Mouse (Mus musculus) ovary, adult 2 months (tissue): ENCODE measurements around the gene Gm10358. TPM values are rescaled to one million over a fixed set of nuclear protein-coding genes. Genes with fewer than 3 reads are reported as not detected.

Experiments
- polyA plus RNA-seq: library from polyadenylated mRNA; depleted of rRNA; stranded (reverse); fragments of >200 nt; gene quantifications from 2 replicates; pipeline ENCODE4 v1.2.3, GENCODE M21; 2012; rRNA removed

Gm10358 gene
- polyA plus RNA-seq = not detected in 2 replicates

GRCm38 (mm10) chr8:75406489-75406888 is at the start of gene Gm10358:
Gene Gm10358 (minus strand): TSS chr8:75406589.

GRCm38 (mm10) chr8:75448394-75448793 is 42.0 kb upstream of the Gm10358 start, which contains the start of gene Iqcm:
Gene Iqcm (plus strand): TSS chr8:75448694.

Other genes with a start within 250 kb of the Gm10358 start
- gene Rasd2, start 192.6 kb downstream of the Gm10358 start, polyA plus RNA-seq = 18.4 and 21.7 TPM in 2 replicates
- gene Iqcm, start 42.1 kb upstream of the Gm10358 start, polyA plus RNA-seq = not detected in 2 replicates